Mouse (Mus musculus): ENCODE data around the gene Actr6. TPM values are rescaled to one million over a fixed set of nuclear protein-coding genes. Genes with fewer than 3 reads are reported as not detected.

The Actr6 gene
- polyA plus RNA-seq (2014; fragmentation: Nextera tagmentation; extraction: Ambion mirVana) = 28.2 and 34.2 TPM in 2 replicates

GRCm38 (mm10) chr10:89732001-89732794 is at the start of gene Actr6:
Gene Actr6 (minus strand): TSS chr10:89732295.
- Histone ChIP-seq H3K9me3 (ENCODE audit: control insufficient read depth, low read length) (no peaks in the 10 kb centered on the region), H3K4me1 (ENCODE audit: control insufficient read depth, insufficient read depth, low read length) (0 out of 2 replicates have a peak, but pooled peaks cover 4% of the 10 kb centered on the region), H3K27ac (replicated peaks; ENCODE audit: low read depth, low read length) (peak within 1 kb of the TSS; percentile 77), H3K4me2 (ENCODE audit: low read depth, low read length) (peak within 1 kb of the TSS; percentile 66), H3K4me3 (ENCODE audit: low read depth, low read length) (peak within 1 kb of the TSS; percentile 78), H3K36me3 (ENCODE audit: control insufficient read depth, insufficient read depth, low read length) (peaks cover 4% of the 10 kb centered on the region; the same call in 1 of the 2 replicates), H3K9ac (ENCODE audit: low read depth, low read length) (peak within 1 kb of the TSS; percentile 71), H3K27me3 (replicated peaks; ENCODE audit: control insufficient read depth, insufficient read depth, low read length) (no peaks in the 10 kb centered on the region)
- ATAC-seq (ENCODE audit: low read depth) (peak; percentile 99), DNase-seq (ENCODE audit: low spot score) (peak; percentile 97)
- WGBS = 1% methylated on average over 49 of the region's 49 CpGs

GRCm38 (mm10) chr10:89776029-89776428 is 43.9 kb upstream of the Actr6 start:
- 85% methylated on average over 6 of the region's 6 CpGs for WGBS
- Histone ChIP-seq H3K36me3 (ENCODE audit: control insufficient read depth, insufficient read depth, low read length) (peaks cover 7% of the 10 kb centered on the region; the same call in 1 of the 2 replicates), H3K4me2 (ENCODE audit: low read depth, low read length) (no peak overlapping the region), H3K27ac (replicated peaks; ENCODE audit: low read depth, low read length) (no peak overlapping the region), H3K9me3 (ENCODE audit: control insufficient read depth, low read length) (no peaks in the 10 kb centered on the region), H3K9ac (ENCODE audit: low read depth, low read length) (no peak overlapping the region), H3K4me3 (ENCODE audit: low read depth, low read length) (no peak overlapping the region), H3K27me3 (replicated peaks; ENCODE audit: control insufficient read depth, insufficient read depth, low read length) (no peaks in the 10 kb centered on the region), H3K4me1 (ENCODE audit: control insufficient read depth, insufficient read depth, low read length) (no peaks in the 10 kb centered on the region)
- ATAC-seq (ENCODE audit: low read depth) = no peak
- no peak for DNase-seq (ENCODE audit: low spot score)

- ATAC-seq (ENCODE audit: low read depth) (no peak), DNase-seq (ENCODE audit: low spot score) (no peak)
- no peaks in the 10 kb centered on the region for H3K27me3 ChIP-seq (replicated peaks; ENCODE audit: control insufficient read depth, insufficient read depth, low read length)
- no peak overlapping the region for H3K4me3 ChIP-seq (ENCODE audit: low read depth, low read length)
- WGBS = 37% methylated on average over 2 of the region's 2 CpGs
- H3K9ac ChIP-seq (ENCODE audit: low read depth, low read length) = no peak overlapping the region
- no peak overlapping the region for H3K27ac ChIP-seq (replicated peaks; ENCODE audit: low read depth, low read length)
- H3K9me3 ChIP-seq (ENCODE audit: control insufficient read depth, low read length) = no peaks in the 10 kb centered on the region
- no peaks in the 10 kb centered on the region for H3K4me1 ChIP-seq (ENCODE audit: control insufficient read depth, insufficient read depth, low read length)
- H3K4me2 ChIP-seq (ENCODE audit: low read depth, low read length) = no peak overlapping the region
- no peaks in the 10 kb centered on the region for H3K36me3 ChIP-seq (ENCODE audit: control insufficient read depth, insufficient read depth, low read length)
Measured at GRCm38 (mm10) chr10:89771894-89772293, 39.8 kb upstream of the Actr6 start.

GRCm38 (mm10) chr10:89769096-89769495 is 37.0 kb upstream of the Actr6 start:
- no peaks in the 10 kb centered on the region for H3K9me3 ChIP-seq (ENCODE audit: control insufficient read depth, low read length)
- no peak overlapping the region for H3K4me3 ChIP-seq (ENCODE audit: low read depth, low read length)
- no peak overlapping the region for H3K27ac ChIP-seq (replicated peaks; ENCODE audit: low read depth, low read length)
- H3K27me3 ChIP-seq (replicated peaks; ENCODE audit: control insufficient read depth, insufficient read depth, low read length) = no peaks in the 10 kb centered on the region
- no peaks in the 10 kb centered on the region for H3K36me3 ChIP-seq (ENCODE audit: control insufficient read depth, insufficient read depth, low read length)
- no peak overlapping the region for H3K4me2 ChIP-seq (ENCODE audit: low read depth, low read length)
- DNase-seq (ENCODE audit: low spot score) = no peak
- ATAC-seq (ENCODE audit: low read depth) = no peak
- no peaks in the 10 kb centered on the region for H3K4me1 ChIP-seq (ENCODE audit: control insufficient read depth, insufficient read depth, low read length)
- H3K9ac ChIP-seq (ENCODE audit: low read depth, low read length) = no peak overlapping the region
- WGBS = 77% methylated on average over 4 of the region's 4 CpGs

GRCm38 (mm10) chr10:89768352-89769020 is 36.4 kb upstream of the Actr6 start:
- H3K27me3 ChIP-seq (replicated peaks; ENCODE audit: control insufficient read depth, insufficient read depth, low read length) = no peaks in the 10 kb centered on the region
- H3K4me1 ChIP-seq (ENCODE audit: control insufficient read depth, insufficient read depth, low read length) = no peaks in the 10 kb centered on the region
- H3K36me3 ChIP-seq (ENCODE audit: control insufficient read depth, insufficient read depth, low read length) = no peaks in the 10 kb centered on the region
- no peaks in the 10 kb centered on the region for H3K9me3 ChIP-seq (ENCODE audit: control insufficient read depth, low read length)
- DNase-seq (ENCODE audit: low spot score) = no peak
- H3K4me2 ChIP-seq (ENCODE audit: low read depth, low read length) = no peak overlapping the region
- WGBS = 85% methylated on average over 7 of the region's 7 CpGs
- no peak overlapping the region for H3K9ac ChIP-seq (ENCODE audit: low read depth, low read length)
- ATAC-seq (ENCODE audit: low read depth) = no peak
- no peak overlapping the region for H3K4me3 ChIP-seq (ENCODE audit: low read depth, low read length)
- no peak overlapping the region for H3K27ac ChIP-seq (replicated peaks; ENCODE audit: low read depth, low read length)

GRCm38 (mm10) chr10:89765790-89766714 is 34.0 kb upstream of the Actr6 start:
- no peaks in the 10 kb centered on the region for H3K27me3 ChIP-seq (replicated peaks; ENCODE audit: control insufficient read depth, insufficient read depth, low read length)
- DNase-seq (ENCODE audit: low spot score) (no peak), ATAC-seq (ENCODE audit: low read depth) (no peak)
- H3K4me2 ChIP-seq (ENCODE audit: low read depth, low read length) = no peak overlapping the region
- H3K36me3 ChIP-seq (ENCODE audit: control insufficient read depth, insufficient read depth, low read length) = no peaks in the 10 kb centered on the region
- WGBS = 90% methylated on average over 11 of the region's 11 CpGs
- H3K4me3 ChIP-seq (ENCODE audit: low read depth, low read length) = no peak overlapping the region
- no peak overlapping the region for H3K27ac ChIP-seq (replicated peaks; ENCODE audit: low read depth, low read length)
- no peaks in the 10 kb centered on the region for H3K4me1 ChIP-seq (ENCODE audit: control insufficient read depth, insufficient read depth, low read length)
- H3K9me3 ChIP-seq (ENCODE audit: control insufficient read depth, low read length) = no peaks in the 10 kb centered on the region
- H3K9ac ChIP-seq (ENCODE audit: low read depth, low read length) = no peak overlapping the region

- H3K4me2 ChIP-seq (ENCODE audit: low read depth, low read length) = no peak overlapping the region
Measured at GRCm38 (mm10) chr10:89764457-89765121, 32.5 kb upstream of the Actr6 start.

GRCm38 (mm10) chr10:89760772-89761171 is 28.7 kb upstream of the Actr6 start:
- Histone ChIP-seq H3K36me3 (ENCODE audit: control insufficient read depth, insufficient read depth, low read length) (no peaks in the 10 kb centered on the region), H3K9ac (ENCODE audit: low read depth, low read length) (no peak overlapping the region), H3K27me3 (replicated peaks; ENCODE audit: control insufficient read depth, insufficient read depth, low read length) (no peaks in the 10 kb centered on the region), H3K27ac (replicated peaks; ENCODE audit: low read depth, low read length) (no peak overlapping the region), H3K9me3 (ENCODE audit: control insufficient read depth, low read length) (no peaks in the 10 kb centered on the region), H3K4me2 (ENCODE audit: low read depth, low read length) (no peak overlapping the region), H3K4me1 (ENCODE audit: control insufficient read depth, insufficient read depth, low read length) (no peaks in the 10 kb centered on the region), H3K4me3 (ENCODE audit: low read depth, low read length) (no peak overlapping the region)
- WGBS = 75% methylated on average over 5 of the region's 5 CpGs
- no peak for ATAC-seq (ENCODE audit: low read depth)
- no peak for DNase-seq (ENCODE audit: low spot score)

More at GRCm38 (mm10) chr10:89764457-89765121, 32.5 kb upstream of the Actr6 start:
- H3K27me3 ChIP-seq (replicated peaks; ENCODE audit: control insufficient read depth, insufficient read depth, low read length) = no peaks in the 10 kb centered on the region
- no peak overlapping the region for H3K4me3 ChIP-seq (ENCODE audit: low read depth, low read length)
- DNase-seq (ENCODE audit: low spot score) (no peak), ATAC-seq (ENCODE audit: low read depth) (no peak)
- 65% methylated on average over 9 of the region's 9 CpGs for WGBS
- no peak overlapping the region for H3K27ac ChIP-seq (replicated peaks; ENCODE audit: low read depth, low read length)
- H3K4me1 ChIP-seq (ENCODE audit: control insufficient read depth, insufficient read depth, low read length) = no peaks in the 10 kb centered on the region
- no peaks in the 10 kb centered on the region for H3K36me3 ChIP-seq (ENCODE audit: control insufficient read depth, insufficient read depth, low read length)
- no peaks in the 10 kb centered on the region for H3K9me3 ChIP-seq (ENCODE audit: control insufficient read depth, low read length)
- H3K9ac ChIP-seq (ENCODE audit: low read depth, low read length) = no peak overlapping the region

Data from embryonic facial prominence, embryonic 14.5 days (tissue).